Mouse (Mus musculus) MEL (cell line): ENCODE measurements around the gene Npcd. TPM values are rescaled to one million over a fixed set of nuclear protein-coding genes. Genes with fewer than 3 reads are reported as not detected.

ENCODE experiments used
- DNase-seq: peaks from one replicate; pipeline ENCODE4 v3.0.0; 2011; ENCODE audit warnings: low read depth, low spot score
- H3K27ac ChIP-seq: 2 replicates; pipeline ENCODE4 v1.5.1; 2012; ENCODE audit warnings: low read depth, mild to moderate bottlenecking, control low read depth, low read length, moderate library complexity; ENCODE audit not compliant: control insufficient read depth
- H3K27me3 ChIP-seq, 2 experiments: fragments of 150-350 bp in 1 of 2; sonication (generic) in 1 of 2; 2 replicates each; pipeline ENCODE4 v1.6.1; 2012; ENCODE audit warnings: low read length in 2 of 2, mild to moderate bottlenecking in 2 of 2, improper control_type of control experiment in 1 of 2, moderate library complexity in 1 of 2; ENCODE audit not compliant: insufficient read depth in 2 of 2, control insufficient read depth in 1 of 2
- H3K36me3 ChIP-seq, 2 experiments: 2 replicates each; pipeline ENCODE4 v1.6.1; 2012 to 2014; ENCODE audit warnings: low read length in 2 of 2, improper control_type of control experiment in 1 of 2, inconsistent platforms in 1 of 2, mild to moderate bottlenecking in 1 of 2; ENCODE audit not compliant: insufficient read depth in 2 of 2, control insufficient read depth in 1 of 2
- H3K4me1 ChIP-seq, 2 experiments: fragments of 150-350 bp in 1 of 2; sonication (generic) in 1 of 2; 2 replicates each; pipeline ENCODE4 v1.6.1; 2012; ENCODE audit warnings: low read length in 2 of 2, improper control_type of control experiment in 1 of 2, mild to moderate bottlenecking in 1 of 2; ENCODE audit not compliant: insufficient read depth in 2 of 2, control insufficient read depth in 1 of 2
- H3K4me3 ChIP-seq, 2 experiments: fragments of 150-350 bp in 1 of 2; sonication (generic) in 1 of 2; 2 replicates each; pipeline ENCODE4 v1.5.1; 2012; ENCODE audit warnings: low read depth in 2 of 2, low read length in 2 of 2, mild to moderate bottlenecking in 2 of 2, moderate library complexity in 2 of 2, control low read depth in 1 of 2, improper control_type of control experiment in 1 of 2; ENCODE audit not compliant: control insufficient read depth in 1 of 2, insufficient read depth in 1 of 2
- H3K79me2 ChIP-seq: 2 replicates; pipeline ENCODE4 v1.6.1; 2012; ENCODE audit warnings: mild to moderate bottlenecking, low read length, moderate library complexity; ENCODE audit not compliant: control insufficient read depth, poor library complexity, insufficient read depth
- H3K9ac ChIP-seq: 2 replicates; pipeline ENCODE4 v1.6.1; 2012; ENCODE audit warnings: low read depth, mild to moderate bottlenecking, control low read depth, low read length, moderate library complexity; ENCODE audit not compliant: control insufficient read depth, poor library complexity, severe bottlenecking
- H3K9me3 ChIP-seq: fragments of 150-350 bp; sonication (generic); replicated peaks from 2 replicates; pipeline ENCODE4 v1.6.1; 2012; ENCODE audit warnings: mild to moderate bottlenecking, low read length, improper control_type of control experiment, moderate library complexity; ENCODE audit not compliant: insufficient read depth
- BHLHE40 ChIP-seq: IDR thresholded peaks from 2 replicates; pipeline ENCODE4 v1.6.1; 2012; ENCODE audit warnings: low read depth, mild to moderate bottlenecking, inconsistent platforms, low read length, improper control_type of control experiment, borderline replicate concordance
- EP300 ChIP-seq, 2 experiments: IDR thresholded peaks; 2 replicates each; pipeline ENCODE4 v1.6.1; 2011; ENCODE audit warnings: improper control_type of control experiment in 2 of 2, low read length in 2 of 2, low read depth in 1 of 2, mild to moderate bottlenecking in 1 of 2
- GABPA ChIP-seq: IDR thresholded peaks from 2 replicates; pipeline ENCODE4 v1.6.1; 2012; ENCODE audit warnings: low read depth, mild to moderate bottlenecking, inconsistent platforms, low read length, improper control_type of control experiment, moderate library complexity
- HCFC1 ChIP-seq: IDR thresholded peaks from 2 replicates; pipeline ENCODE4 v1.6.1; 2012; ENCODE audit warnings: low read depth, mild to moderate bottlenecking, inconsistent platforms, low read length, improper control_type of control experiment, moderate library complexity
- JUND ChIP-seq: IDR thresholded peaks from 2 replicates; pipeline ENCODE4 v1.6.1; 2011; ENCODE audit warnings: low read depth, mild to moderate bottlenecking, improper control_type of control experiment, low read length
- KAT2A ChIP-seq: conservative IDR thresholded peaks from 2 replicates; pipeline ENCODE4 v1.6.1; 2012; ENCODE audit warnings: low read depth, low read length, improper control_type of control experiment, inconsistent platforms
- MAZ ChIP-seq: IDR thresholded peaks from 2 replicates; pipeline ENCODE4 v1.6.1; 2012; ENCODE audit warnings: low read depth, mild to moderate bottlenecking, inconsistent platforms, low read length, improper control_type of control experiment
- RCOR1 ChIP-seq: IDR thresholded peaks from 2 replicates; pipeline ENCODE4 v1.6.1; 2012; ENCODE audit warnings: low read depth, mild to moderate bottlenecking, inconsistent platforms, low read length, improper control_type of control experiment
- TBP ChIP-seq: IDR thresholded peaks from 2 replicates; pipeline ENCODE4 v1.8.0; 2011; ENCODE audit warnings: low read depth, low read length, improper control_type of control experiment
- ZC3H11A ChIP-seq: IDR thresholded peaks from 2 replicates; pipeline ENCODE4 v1.6.1; 2012; ENCODE audit warnings: low read depth, mild to moderate bottlenecking, inconsistent platforms, low read length, improper control_type of control experiment
- polyA plus RNA-seq, 2 experiments: library from polyadenylated mRNA; stranded (reverse) in 1 of 2; unstranded in 1 of 2; fragments of >175 nt in 1 of 2; fragments of >200 nt in 1 of 2; gene quantifications; 2 replicates each; pipeline versions ENCODE4 v1.2.1 to v1.2.4; 2012; ENCODE audit warnings: low replicate concordance in 2 of 2, low read depth in 1 of 2; ENCODE audit not compliant: insufficient read length in 2 of 2, insufficient read depth in 1 of 2, missing spikeins in 1 of 2
- total RNA-seq: library from RNA; depleted of rRNA; stranded (reverse); fragments of 300-350 nt; gene quantifications from 2 replicates; pipeline ENCODE4 v1.2.3, GENCODE M21; 2012; rRNA removed

Npcd gene
- total and polyA plus RNA-seq, 3 experiments: not detected

DNA sequence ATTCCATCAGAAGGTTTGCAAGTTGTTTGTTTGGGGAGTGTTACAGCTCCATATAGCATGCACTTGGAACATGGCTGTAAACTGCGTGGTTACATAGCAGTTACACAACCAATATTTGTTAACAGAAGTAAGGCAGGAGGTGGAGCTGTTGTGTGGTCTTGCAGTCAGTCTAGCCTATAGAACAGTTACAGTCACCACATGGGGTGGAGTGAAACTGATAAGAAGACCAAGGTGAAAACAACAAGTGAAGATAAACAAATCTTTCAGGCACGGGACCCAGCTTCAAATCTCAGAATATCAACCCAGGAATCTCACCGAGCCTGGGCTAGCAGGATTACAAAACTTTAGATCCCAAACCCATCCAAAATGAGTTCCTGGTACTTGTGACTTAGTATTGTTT lies 93.3 kb downstream of the Npcd start:
- Histone ChIP-seq H3K4me3 (no peak overlapping the region), H3K9ac (no peak overlapping the region), H3K9me3 (no peaks in the 10 kb centered on the region), H3K79me2 (no peaks in the 10 kb centered on the region; the same call in 1 of the 2 replicates), H3K27me3 (no peaks in the 10 kb centered on the region), H3K27ac (no peak overlapping the region), H3K36me3 (peaks cover 0 to 11% of the 10 kb centered on the region in 2 experiments; a peak in 3 of 4 replicates), H3K4me1 (peaks cover 0 to 16% of the 10 kb centered on the region in 2 experiments; a peak in 2 of 4 replicates)
- TF ChIP-seq KAT2A: no peak
- no peak for TF ChIP-seq MAZ
- TF ChIP-seq RCOR1: peak; percentile 85
- TF ChIP-seq BHLHE40: peak; percentile 94
- TF ChIP-seq JUND: no peak
- 0 out of 4 replicates have a peak, but pooled peaks of 1 of the 2 experiments have one; percentile 16 for TF ChIP-seq EP300 (IDR thresholded peaks at IDR 0.05; ENCODE audit: low read depth in 1 of 2, low read length in 2 of 2)
- TF ChIP-seq ZC3H11A: no peak
- no peak for TF ChIP-seq HCFC1
- TF ChIP-seq GABPA: no peak
- TF ChIP-seq TBP: no peak
- DNase-seq: peak; percentile 44

Other genes starting within 250 kb of the Npcd start
- gene Dmc1, start 229.1 kb downstream of the Npcd start, total RNA-seq: not detected in 2 replicates
- gene Dmc1, start 229.1 kb downstream of the Npcd start, polyA plus RNA-seq: not detected
- gene Fam227a, start 175.3 kb downstream of the Npcd start, total RNA-seq: 0.35 and 0.39 TPM in 2 replicates
- under 1 TPM in 1 of 2 experiments, not detected in 1; 0.60 TPM for gene Fam227a, start 175.3 kb downstream of the Npcd start, polyA plus RNA-seq
- gene Cby1, start 175.0 kb downstream of the Npcd start, total RNA-seq: 29.6 and 34.3 TPM in 2 replicates
- gene Cby1, start 175.0 kb downstream of the Npcd start, polyA plus RNA-seq: 10 to 100 TPM in 1 of 2 experiments, not detected in 1; 56.2 TPM
- gene Tomm22, start 163.4 kb downstream of the Npcd start, total RNA-seq: 161 and 174 TPM in 2 replicates
- 100 to 1,000 TPM; 281 to 829 TPM for gene Tomm22, start 163.4 kb downstream of the Npcd start, polyA plus RNA-seq
- gene Josd1, start 146.3 kb downstream of the Npcd start, total RNA-seq: 37.8 and 47.2 TPM in 2 replicates
- 10 to 100 TPM in 1 of 2 experiments, not detected in 1; 46.5 TPM for gene Josd1, start 146.3 kb downstream of the Npcd start, polyA plus RNA-seq
- 41.9 and 50.3 TPM in 2 replicates for gene Gtpbp1, start 143.4 kb downstream of the Npcd start, total RNA-seq
- 10 to 100 TPM in 1 of 2 experiments, not detected in 1; 92.2 TPM for gene Gtpbp1, start 143.4 kb downstream of the Npcd start, polyA plus RNA-seq
- 4.3 and 5.2 TPM in 2 replicates for gene Sun2, start 91.7 kb downstream of the Npcd start, total RNA-seq
- 10 to 100 TPM in 1 of 2 experiments, not detected in 1; 10.6 TPM for gene Sun2, start 91.7 kb downstream of the Npcd start, polyA plus RNA-seq
- 14.7 and 19.5 TPM in 2 replicates for gene Dnal4, start 56.4 kb downstream of the Npcd start, total RNA-seq
- 10 to 100 TPM in 1 of 2 experiments, not detected in 1; 30.0 TPM for gene Dnal4, start 56.4 kb downstream of the Npcd start, polyA plus RNA-seq
- gene Nptxr, start 29.5 kb downstream of the Npcd start, total RNA-seq: 0.03 and 0.04 TPM in 2 replicates
- gene Nptxr, start 29.5 kb downstream of the Npcd start, polyA plus RNA-seq: under 1 TPM in 1 of 2 experiments, not detected in 1; 0.33 TPM
- 21.7 and 25.1 TPM in 2 replicates for gene Cbx6, start 451 bp upstream of the Npcd start, total RNA-seq
- gene Cbx6, start 451 bp upstream of the Npcd start, polyA plus RNA-seq: 10 to 100 TPM in 1 of 2 experiments, not detected in 1; 43.6 TPM
- 17.2 and 22.2 TPM in 2 replicates for gene Apobec3, start 57.4 kb upstream of the Npcd start, total RNA-seq
- 10 to 100 TPM in 1 of 2 experiments, not detected in 1; 38.6 TPM for gene Apobec3, start 57.4 kb upstream of the Npcd start, polyA plus RNA-seq
- 2.9 and 3.7 TPM in 2 replicates for gene Cbx7, start 136.9 kb upstream of the Npcd start, total RNA-seq
- gene Cbx7, start 136.9 kb upstream of the Npcd start, polyA plus RNA-seq: 10 to 100 TPM in 1 of 2 experiments, not detected in 1; 11.1 TPM
- gene Pdgfb, start 180.7 kb upstream of the Npcd start, total RNA-seq: 0.23 and 0.26 TPM in 2 replicates
- gene Pdgfb, start 180.7 kb upstream of the Npcd start, polyA plus RNA-seq: under 1 TPM in 1 of 2 experiments, not detected in 1; 0.72 TPM